Mouse (Mus musculus) myocyte (in vitro differentiated cells): Measurements from ENCODE around the gene Dpf1.

Source experiments
- CEBPB ChIP-seq: IDR thresholded peaks from 2 replicates; pipeline ENCODE4 v1.6.1; 2011; ENCODE audit warnings: mild to moderate bottlenecking, moderate library complexity; ENCODE audit not compliant: poor library complexity, insufficient read depth, severe bottlenecking
- E2F4 ChIP-seq: IDR thresholded peaks from one replicate; pipeline ENCODE4 v1.6.1; 2011; ENCODE audit warnings: mild to moderate bottlenecking, control low read depth, moderate library complexity; ENCODE audit not compliant: insufficient read depth
- MAX ChIP-seq: IDR thresholded peaks from one replicate; pipeline ENCODE4 v1.6.1; 2011; ENCODE audit warnings: low read depth, mild to moderate bottlenecking, control low read depth
- MYOD1 ChIP-seq, 3 experiments: IDR thresholded peaks; one replicate each; pipeline ENCODE4 v1.6.1; 2011; ENCODE audit warnings: control low read depth in 2 of 3, low read depth in 2 of 3, mild to moderate bottlenecking in 2 of 3, moderate library complexity in 1 of 3; ENCODE audit not compliant: insufficient read length in 2 of 3, control insufficient read depth in 1 of 3
- MYOG ChIP-seq, 3 experiments: IDR thresholded peaks; one replicate each; pipeline ENCODE4 v1.6.1; 2011; ENCODE audit warnings: control low read depth in 2 of 3, low read depth in 2 of 3, mild to moderate bottlenecking in 2 of 3; ENCODE audit not compliant: insufficient read length in 2 of 3, control insufficient read depth in 1 of 3, insufficient read depth in 1 of 3
- POLR2A ChIP-seq: IDR thresholded peaks from one replicate; pipeline ENCODE4 v1.6.1; 2011; ENCODE audit warnings: low read depth, mild to moderate bottlenecking, control low read depth, moderate library complexity; ENCODE audit not compliant: insufficient read length
- POLR2AphosphoS2 ChIP-seq: IDR thresholded peaks from one replicate; pipeline ENCODE4 v1.6.1; 2011; ENCODE audit warnings: low read depth, control low read depth; ENCODE audit not compliant: insufficient read length
- REST ChIP-seq: IDR thresholded peaks from one replicate; pipeline ENCODE4 v1.6.1; 2011; ENCODE audit warnings: mild to moderate bottlenecking, control low read depth, moderate library complexity; ENCODE audit not compliant: insufficient read depth, insufficient read length
- SRF ChIP-seq: IDR thresholded peaks from one replicate; pipeline ENCODE4 v1.6.1; 2011; ENCODE audit warnings: low read depth; ENCODE audit not compliant: control insufficient read depth, insufficient read length
- TCF12 ChIP-seq: IDR thresholded peaks from one replicate; pipeline ENCODE4 v1.6.1; 2011; ENCODE audit warnings: mild to moderate bottlenecking, control low read depth; ENCODE audit not compliant: poor library complexity, insufficient read depth, severe bottlenecking
- TCF3 ChIP-seq: IDR thresholded peaks from one replicate; pipeline ENCODE4 v1.6.1; 2011; ENCODE audit warnings: low read depth, control low read depth; ENCODE audit not compliant: insufficient read length
- USF1 ChIP-seq: IDR thresholded peaks from one replicate; pipeline ENCODE4 v1.6.1; 2011; ENCODE audit warnings: low read depth, mild to moderate bottlenecking, control low read depth, moderate library complexity

DNA sequence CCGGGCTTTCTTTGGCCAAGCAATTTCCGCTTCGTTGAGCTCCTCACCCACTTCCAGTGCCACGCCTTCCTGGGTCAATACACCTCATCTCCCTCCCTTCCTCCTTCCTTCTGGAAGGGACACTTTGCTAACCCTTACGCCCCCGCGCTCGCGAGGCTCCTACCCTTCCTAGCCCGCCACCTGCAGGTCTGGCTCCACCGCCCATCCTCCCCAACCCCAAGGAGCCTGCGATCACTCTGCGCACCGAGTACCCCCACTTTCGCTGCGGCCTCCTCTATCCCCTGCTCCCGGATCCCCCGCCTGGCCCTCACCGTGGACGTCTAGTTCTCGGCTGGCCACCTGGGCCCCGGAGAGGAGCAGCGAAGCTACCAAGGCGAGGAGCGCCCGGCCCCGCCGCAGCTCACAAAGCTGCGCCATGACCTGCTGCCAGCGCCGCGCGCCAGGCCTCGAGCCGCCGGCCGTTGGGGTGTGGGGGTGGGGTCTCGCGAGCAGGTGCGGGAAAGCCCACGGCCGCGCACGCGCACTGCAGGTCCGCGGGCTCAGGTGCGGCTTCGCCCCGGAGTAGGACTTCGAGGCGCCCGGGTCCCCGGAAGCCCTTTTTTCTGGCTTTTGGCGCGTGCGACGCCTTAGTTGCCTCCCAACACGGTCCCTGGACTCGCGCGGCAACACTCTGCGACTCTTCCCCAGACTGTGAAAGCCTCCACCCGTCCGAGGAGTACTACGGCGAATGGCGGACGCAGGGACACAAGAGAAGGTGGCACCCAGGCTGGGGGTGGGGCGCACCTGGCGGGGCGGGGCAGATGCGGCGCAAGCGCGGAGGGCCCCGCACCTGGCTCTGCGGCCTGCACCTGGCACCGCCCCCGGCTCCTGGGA, 22.3 kb upstream of the Dpf1 start, which contains the start of gene Spint2:
- TF ChIP-seq POLR2A (no peak), POLR2AphosphoS2 (no peak), TCF3 (no peak), MYOG (IDR thresholded peaks at IDR 0.05; ENCODE audit: control insufficient read depth in 1 of 3, insufficient read depth in 1 of 3, insufficient read length in 2 of 3, low read depth in 2 of 3) (no peak), SRF (no peak), USF1 (no peak), MAX (no peak), REST (no peak), E2F4 (no peak), TCF12 (no peak), MYOD1 (IDR thresholded peaks at IDR 0.05; ENCODE audit: control insufficient read depth in 1 of 3, insufficient read length in 2 of 3, low read depth in 2 of 3) (no peak), CEBPB (no peak)
